Mouse (Mus musculus) E14TG2a.4 (cell line): Measurements from ENCODE around the gene Chek2.

ENCODE experiments used
- H3K27me3 ChIP-seq: 2 replicates; pipeline ENCODE4 v1.6.1; 2014; ENCODE audit warnings: low read length, control low read depth; ENCODE audit not compliant: insufficient read depth
- H3K36me3 ChIP-seq: 2 replicates; pipeline ENCODE4 v1.6.1; 2014; ENCODE audit warnings: low read length, control low read depth; ENCODE audit not compliant: insufficient read depth
- H3K4me1 ChIP-seq: replicated peaks from 2 replicates; pipeline ENCODE4 v1.6.1; 2014; ENCODE audit warnings: low read depth, low read length, control low read depth
- H3K4me3 ChIP-seq: replicated peaks from 2 replicates; pipeline ENCODE4 v1.5.1; 2014; ENCODE audit warnings: mild to moderate bottlenecking, low read length
- H3K9me3 ChIP-seq: 2 replicates; pipeline ENCODE4 v1.6.1; 2014; ENCODE audit warnings: low read length, control low read depth
- CTCF ChIP-seq: conservative IDR thresholded peaks from 2 replicates; pipeline ENCODE4 v1.5.1; 2014; ENCODE audit warnings: low read length
- NANOG ChIP-seq: IDR thresholded peaks from 2 replicates; pipeline ENCODE4 v1.6.1; 2014; ENCODE audit warnings: borderline replicate concordance, low read length, mixed read lengths
- POU5F1 ChIP-seq: IDR thresholded peaks from 2 replicates; pipeline ENCODE4 v1.6.1; 2014; ENCODE audit warnings: low read length, borderline replicate concordance

The Chek2 gene

GRCm38 (mm10) chr5:110806676-110807075 lies 33.1 kb upstream of the Chek2 start:
- Histone ChIP-seq H3K9me3 (no peaks in the 10 kb centered on the region), H3K27me3 (no peaks in the 10 kb centered on the region), H3K36me3 (peaks cover 58% of the 10 kb centered on the region), H3K4me1 (peaks cover 76% of the 10 kb centered on the region), H3K4me3 (peak overlapping the region; percentile 92)
- TF ChIP-seq NANOG, result peak; percentile 2; the same call in 1 of the 2 replicates
- no peak for TF ChIP-seq POU5F1
- no peak for TF ChIP-seq CTCF

GRCm38 (mm10) chr5:110807453-110807852 lies 32.3 kb upstream of the Chek2 start:
- TF ChIP-seq CTCF, result no peak
- no peak for TF ChIP-seq POU5F1
- TF ChIP-seq NANOG, result no peak
- Histone ChIP-seq H3K27me3 (no peaks in the 10 kb centered on the region), H3K36me3 (peaks cover 50% of the 10 kb centered on the region), H3K4me3 (peak overlapping the region; percentile 92), H3K9me3 (no peaks in the 10 kb centered on the region), H3K4me1 (peaks cover 73% of the 10 kb centered on the region)

- Histone ChIP-seq H3K4me1 (peaks cover 71% of the 10 kb centered on the region), H3K9me3 (no peaks in the 10 kb centered on the region), H3K4me3 (peak overlapping the region; percentile 92), H3K36me3 (peaks cover 43% of the 10 kb centered on the region), H3K27me3 (no peaks in the 10 kb centered on the region)
- TF ChIP-seq POU5F1, result no peak
- TF ChIP-seq NANOG, result no peak
- TF ChIP-seq CTCF, result no peak
Measured at GRCm38 (mm10) chr5:110808061-110808631, 31.6 kb upstream of the Chek2 start.

GRCm38 (mm10) chr5:110808821-110809666 lies 30.7 kb upstream of the Chek2 start:
- Histone ChIP-seq H3K27me3 (no peaks in the 10 kb centered on the region), H3K4me1 (peaks cover 66% of the 10 kb centered on the region), H3K36me3 (peaks cover 39% of the 10 kb centered on the region), H3K4me3 (peak overlapping the region; percentile 92), H3K9me3 (no peaks in the 10 kb centered on the region)
- peak; percentile 94 for TF ChIP-seq NANOG
- no peak for TF ChIP-seq CTCF

- Histone ChIP-seq H3K36me3 (peaks cover 34% of the 10 kb centered on the region), H3K27me3 (no peaks in the 10 kb centered on the region), H3K4me3 (peak within 1 kb of the TSS; percentile 92), H3K9me3 (no peaks in the 10 kb centered on the region), H3K4me1 (peaks cover 66% of the 10 kb centered on the region)
- TF ChIP-seq CTCF (no peak), POU5F1 (no peak), NANOG (no peak)
Measured at GRCm38 (mm10) chr5:110809667-110810325, 30.0 kb upstream of the Chek2 start, which contains the start of gene Ulk1. Ulk1 (minus strand) TSS chr5:110810097.

GRCm38 (mm10) chr5:110824421-110824820 lies 15.4 kb upstream of the Chek2 start:
- Histone ChIP-seq H3K4me1 (no peaks in the 10 kb centered on the region), H3K27me3 (no peaks in the 10 kb centered on the region), H3K4me3 (no peak overlapping the region), H3K36me3 (no peaks in the 10 kb centered on the region), H3K9me3 (no peaks in the 10 kb centered on the region)
- no peak for TF ChIP-seq CTCF
- no peak for TF ChIP-seq POU5F1
- TF ChIP-seq NANOG, result no peak

GRCm38 (mm10) chr5:110826781-110827495 lies 12.8 kb upstream of the Chek2 start:
- Histone ChIP-seq H3K4me3 (no peak overlapping the region), H3K9me3 (no peaks in the 10 kb centered on the region), H3K27me3 (no peaks in the 10 kb centered on the region), H3K36me3 (no peaks in the 10 kb centered on the region), H3K4me1 (0 out of 2 replicates have a peak, but pooled peaks cover 7% of the 10 kb centered on the region)
- TF ChIP-seq CTCF (no peak), NANOG (no peak), POU5F1 (no peak)

GRCm38 (mm10) chr5:110827576-110827975 lies 12.2 kb upstream of the Chek2 start:
- Histone ChIP-seq H3K4me3 (no peak overlapping the region), H3K4me1 (0 out of 2 replicates have a peak, but pooled peaks cover 7% of the 10 kb centered on the region), H3K27me3 (no peaks in the 10 kb centered on the region), H3K9me3 (no peaks in the 10 kb centered on the region), H3K36me3 (no peaks in the 10 kb centered on the region)
- no peak for TF ChIP-seq POU5F1
- TF ChIP-seq CTCF, result no peak
- TF ChIP-seq NANOG, result no peak
